Mouse (Mus musculus): Measurements from ENCODE around the gene Stk11ip. TPM values are rescaled to one million over a fixed set of nuclear protein-coding genes. Genes with fewer than 3 reads are reported as not detected.

Gene Stk11ip
- polyA plus RNA-seq, 1 experiment from 2014 or later = 9.7 TPM

- H3K9me3 ChIP-seq (ENCODE audit: control insufficient read depth) = no peaks in the 10 kb centered on the region
- TF ChIP-seq CTCF (IDR thresholded peaks at IDR 0.05; ENCODE audit: low read depth) = no peak
- no peaks in the 10 kb centered on the region for H3K36me3 ChIP-seq (ENCODE audit: control insufficient read depth, insufficient read depth)
- H3K9ac ChIP-seq (ENCODE audit: low read depth, low read length) = no peak overlapping the region
- H3K4me1 ChIP-seq (replicated peaks; ENCODE audit: control insufficient read depth, insufficient read depth, low read length) = no peaks in the 10 kb centered on the region
- 35% methylated on average over 4 of the region's 4 CpGs for WGBS
- H3K4me2 ChIP-seq (replicated peaks; ENCODE audit: low read depth) = no peak overlapping the region
- H3K27ac ChIP-seq (ENCODE audit: low read depth, low read length) = peak overlapping the region; percentile 54; the same call in 1 of the 2 replicates
- no peaks in the 10 kb centered on the region for H3K27me3 ChIP-seq (replicated peaks; ENCODE audit: control insufficient read depth, insufficient read depth, low read length)
- ATAC-seq = peak; percentile 54
- no peak overlapping the region for H3K4me3 ChIP-seq (ENCODE audit: low read depth, low read length)
Observed at GRCm38 (mm10) chr1:75511437-75512210, 9.7 kb upstream of the Stk11ip start.

- no peak overlapping the region for H3K27ac ChIP-seq (ENCODE audit: low read depth, low read length)
- H3K9ac ChIP-seq (ENCODE audit: low read depth, low read length) = no peak overlapping the region
- H3K36me3 ChIP-seq (ENCODE audit: control insufficient read depth, insufficient read depth) = no peaks in the 10 kb centered on the region
- no peak overlapping the region for H3K4me3 ChIP-seq (ENCODE audit: low read depth, low read length)
- no peak overlapping the region for H3K4me2 ChIP-seq (replicated peaks; ENCODE audit: low read depth)
- 90% methylated on average over 3 of the region's 3 CpGs for WGBS
- no peak for TF ChIP-seq CTCF (IDR thresholded peaks at IDR 0.05; ENCODE audit: low read depth)
- no peak for ATAC-seq
- H3K27me3 ChIP-seq (replicated peaks; ENCODE audit: control insufficient read depth, insufficient read depth, low read length) = no peaks in the 10 kb centered on the region
- no peaks in the 10 kb centered on the region for H3K4me1 ChIP-seq (replicated peaks; ENCODE audit: control insufficient read depth, insufficient read depth, low read length)
- no peaks in the 10 kb centered on the region for H3K9me3 ChIP-seq (ENCODE audit: control insufficient read depth)
Observed at GRCm38 (mm10) chr1:75512550-75512949, 8.8 kb upstream of the Stk11ip start.

- Histone ChIP-seq H3K27ac (ENCODE audit: low read depth, low read length) (no peak overlapping the region), H3K36me3 (ENCODE audit: control insufficient read depth, insufficient read depth) (no peaks in the 10 kb centered on the region), H3K4me3 (ENCODE audit: low read depth, low read length) (no peak overlapping the region), H3K27me3 (replicated peaks; ENCODE audit: control insufficient read depth, insufficient read depth, low read length) (no peaks in the 10 kb centered on the region), H3K4me2 (replicated peaks; ENCODE audit: low read depth) (no peak overlapping the region), H3K9me3 (ENCODE audit: control insufficient read depth) (no peaks in the 10 kb centered on the region), H3K4me1 (replicated peaks; ENCODE audit: control insufficient read depth, insufficient read depth, low read length) (peaks cover 8% of the 10 kb centered on the region; the same call in 1 of the 2 replicates), H3K9ac (ENCODE audit: low read depth, low read length) (no peak overlapping the region)
- no peak for ATAC-seq
- TF ChIP-seq CTCF (IDR thresholded peaks at IDR 0.05; ENCODE audit: low read depth) = no peak
- WGBS = 65% methylated on average over 15 of the region's 15 CpGs
Observed at GRCm38 (mm10) chr1:75516703-75517380, 4.5 kb upstream of the Stk11ip start.

- Histone ChIP-seq H3K27me3 (replicated peaks; ENCODE audit: control insufficient read depth, insufficient read depth, low read length) (no peaks in the 10 kb centered on the region), H3K36me3 (ENCODE audit: control insufficient read depth, insufficient read depth) (no peaks in the 10 kb centered on the region), H3K9ac (ENCODE audit: low read depth, low read length) (no peak overlapping the region), H3K4me3 (ENCODE audit: low read depth, low read length) (no peak overlapping the region), H3K27ac (ENCODE audit: low read depth, low read length) (no peak overlapping the region), H3K4me1 (replicated peaks; ENCODE audit: control insufficient read depth, insufficient read depth, low read length) (peaks cover 8% of the 10 kb centered on the region; the same call in 1 of the 2 replicates), H3K4me2 (replicated peaks; ENCODE audit: low read depth) (no peak overlapping the region), H3K9me3 (ENCODE audit: control insufficient read depth) (no peaks in the 10 kb centered on the region)
- WGBS = 37% methylated on average over 3 of the region's 4 CpGs
- ATAC-seq = peak; percentile 42
- no peak for TF ChIP-seq CTCF (IDR thresholded peaks at IDR 0.05; ENCODE audit: low read depth)
Observed at GRCm38 (mm10) chr1:75517984-75518383, 3.3 kb upstream of the Stk11ip start.

- Histone ChIP-seq H3K4me3 (ENCODE audit: low read depth, low read length) (no peak overlapping the region), H3K27me3 (replicated peaks; ENCODE audit: control insufficient read depth, insufficient read depth, low read length) (no peaks in the 10 kb centered on the region), H3K36me3 (ENCODE audit: control insufficient read depth, insufficient read depth) (no peaks in the 10 kb centered on the region), H3K9me3 (ENCODE audit: control insufficient read depth) (no peaks in the 10 kb centered on the region), H3K9ac (ENCODE audit: low read depth, low read length) (no peak overlapping the region), H3K27ac (ENCODE audit: low read depth, low read length) (no peak overlapping the region), H3K4me2 (replicated peaks; ENCODE audit: low read depth) (no peak overlapping the region), H3K4me1 (replicated peaks; ENCODE audit: control insufficient read depth, insufficient read depth, low read length) (peaks cover 8% of the 10 kb centered on the region; the same call in 1 of the 2 replicates)
- WGBS = 92% methylated on average over 4 of the region's 4 CpGs
- no peak for ATAC-seq
- no peak for TF ChIP-seq CTCF (IDR thresholded peaks at IDR 0.05; ENCODE audit: low read depth)
Observed at GRCm38 (mm10) chr1:75518427-75518826, 2.9 kb upstream of the Stk11ip start.

GRCm38 (mm10) chr1:75519576-75519975, 1.8 kb upstream of the Stk11ip start:
- ATAC-seq = no peak
- Histone ChIP-seq H3K4me1 (replicated peaks; ENCODE audit: control insufficient read depth, insufficient read depth, low read length) (peaks cover 8% of the 10 kb centered on the region; the same call in 1 of the 2 replicates), H3K27me3 (replicated peaks; ENCODE audit: control insufficient read depth, insufficient read depth, low read length) (no peaks in the 10 kb centered on the region), H3K4me3 (ENCODE audit: low read depth, low read length) (no peak overlapping the region), H3K9me3 (ENCODE audit: control insufficient read depth) (no peaks in the 10 kb centered on the region), H3K9ac (ENCODE audit: low read depth, low read length) (no peak overlapping the region), H3K4me2 (replicated peaks; ENCODE audit: low read depth) (no peak overlapping the region), H3K27ac (ENCODE audit: low read depth, low read length) (no peak overlapping the region), H3K36me3 (ENCODE audit: control insufficient read depth, insufficient read depth) (0 out of 2 replicates have a peak, but pooled peaks cover under 1% of the 10 kb centered on the region)
- WGBS = 35% methylated on average over 5 of the region's 5 CpGs
- no peak for TF ChIP-seq CTCF (IDR thresholded peaks at IDR 0.05; ENCODE audit: low read depth)
